Mouse (Mus musculus): ENCODE measurements around the gene Cenpv.

Gene Cenpv

DNA sequence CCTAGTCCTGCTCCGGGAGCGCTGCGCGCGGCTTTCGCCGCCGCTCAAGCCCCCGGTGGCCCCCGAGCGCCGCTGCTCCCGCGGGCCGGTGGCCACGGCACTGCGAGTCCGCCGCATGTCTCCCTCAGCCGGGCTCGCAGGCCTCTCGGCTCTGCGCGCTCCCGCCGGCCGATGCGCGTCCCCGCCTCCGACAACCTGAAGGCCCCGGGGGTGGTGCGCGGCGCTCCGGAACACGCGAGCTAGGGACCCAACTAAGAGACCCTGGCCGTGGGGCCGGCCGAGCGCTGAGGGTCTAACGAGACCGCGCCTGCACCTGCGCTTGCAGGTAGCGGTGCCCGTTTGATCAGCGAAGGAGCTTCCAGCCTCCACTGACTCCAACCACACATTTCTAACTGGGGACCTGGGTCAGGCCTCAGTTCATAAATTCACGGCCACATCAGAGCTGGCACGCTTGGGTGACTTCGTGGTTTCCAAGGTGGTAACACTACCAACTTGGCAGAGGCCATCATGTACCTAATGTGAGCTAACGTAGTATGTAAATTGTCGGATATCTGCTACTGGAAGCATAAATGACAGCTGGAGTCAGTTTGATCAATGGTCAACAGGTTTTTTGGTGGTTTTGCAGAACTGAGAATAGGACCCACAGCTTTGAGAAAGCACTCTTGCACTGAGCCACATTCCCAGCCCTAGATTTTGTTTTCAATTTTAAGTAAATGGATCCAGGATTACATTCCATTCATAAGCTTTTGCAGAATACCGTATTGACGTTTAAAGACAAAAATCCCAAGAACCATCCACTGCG is at the start of gene Cenpv:
TSS of gene Cenpv (minus strand) at position 173 of the 802 bp plus-strand sequence.
- peak; percentile 75 for DNase-seq (ENCODE audit: low read depth, low spot score)

DNA sequence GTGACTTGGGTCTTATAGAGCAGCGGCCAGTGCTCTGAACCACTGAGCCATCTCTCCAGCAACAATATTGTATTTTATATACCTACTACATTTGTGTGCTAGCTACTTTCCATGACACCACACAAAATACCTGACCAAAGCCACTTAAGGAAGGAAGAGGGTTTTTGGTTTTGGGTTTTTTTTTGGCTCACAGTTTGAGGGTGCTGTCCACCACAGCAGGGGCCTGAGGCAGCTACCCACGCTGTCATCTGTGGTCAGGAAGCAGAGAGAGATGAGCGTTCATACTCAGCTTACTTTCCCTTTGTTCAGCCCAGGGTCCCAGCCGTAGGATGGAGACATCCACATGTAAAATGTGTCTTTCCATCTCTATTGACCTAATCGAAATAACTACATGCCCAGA is 48.0 kb upstream of the Cenpv start:
- no peak for DNase-seq (ENCODE audit: low read depth, low spot score)

DNA sequence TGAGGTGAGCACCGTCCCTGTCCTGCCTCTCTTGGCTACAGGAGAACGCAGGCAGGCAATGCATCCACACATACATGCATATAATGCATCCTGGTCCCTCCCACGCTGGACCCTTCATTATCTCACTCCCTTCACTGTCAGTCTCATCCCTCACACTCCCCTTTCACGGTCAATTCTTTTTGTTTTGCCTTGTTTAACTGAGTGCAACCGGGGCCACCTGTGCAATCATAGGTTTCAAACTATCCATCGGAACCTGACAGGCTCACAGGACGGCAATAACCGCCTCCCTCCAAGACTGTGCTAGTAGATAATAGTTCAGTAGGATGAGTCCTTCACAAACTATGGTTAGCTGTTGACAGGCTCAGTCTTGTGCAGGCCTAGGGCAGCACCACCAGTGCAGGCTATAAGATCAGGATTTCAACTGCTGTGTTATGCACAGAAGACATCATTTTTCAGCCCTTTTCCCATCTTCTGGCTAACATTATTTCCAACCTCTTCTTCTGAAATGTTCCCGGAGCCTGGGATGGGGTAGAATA is 45.7 kb upstream of the Cenpv start:
- DNase-seq (ENCODE audit: low read depth, low spot score) = no peak

DNA sequence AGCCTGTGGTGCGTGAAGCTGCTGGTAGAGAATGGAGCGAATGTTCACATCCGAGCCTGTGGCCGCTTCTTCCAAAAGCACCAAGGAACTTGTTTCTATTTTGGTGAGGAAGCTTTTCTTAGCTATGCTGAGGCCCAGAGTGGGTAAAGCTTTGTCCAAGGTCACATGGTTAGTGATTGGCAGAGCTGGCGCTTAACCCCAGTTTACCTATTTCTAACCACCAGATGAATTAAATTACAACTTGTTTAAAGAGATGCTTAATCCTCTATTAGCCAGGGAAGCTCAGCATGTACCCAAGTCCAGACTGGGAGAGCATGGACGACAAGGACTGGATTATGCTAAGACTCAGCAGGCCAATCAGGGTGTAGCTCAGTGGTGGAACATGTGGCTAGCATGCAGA is 44.0 kb upstream of the Cenpv start:
- DNase-seq (ENCODE audit: low read depth, low spot score) = no peak

DNA sequence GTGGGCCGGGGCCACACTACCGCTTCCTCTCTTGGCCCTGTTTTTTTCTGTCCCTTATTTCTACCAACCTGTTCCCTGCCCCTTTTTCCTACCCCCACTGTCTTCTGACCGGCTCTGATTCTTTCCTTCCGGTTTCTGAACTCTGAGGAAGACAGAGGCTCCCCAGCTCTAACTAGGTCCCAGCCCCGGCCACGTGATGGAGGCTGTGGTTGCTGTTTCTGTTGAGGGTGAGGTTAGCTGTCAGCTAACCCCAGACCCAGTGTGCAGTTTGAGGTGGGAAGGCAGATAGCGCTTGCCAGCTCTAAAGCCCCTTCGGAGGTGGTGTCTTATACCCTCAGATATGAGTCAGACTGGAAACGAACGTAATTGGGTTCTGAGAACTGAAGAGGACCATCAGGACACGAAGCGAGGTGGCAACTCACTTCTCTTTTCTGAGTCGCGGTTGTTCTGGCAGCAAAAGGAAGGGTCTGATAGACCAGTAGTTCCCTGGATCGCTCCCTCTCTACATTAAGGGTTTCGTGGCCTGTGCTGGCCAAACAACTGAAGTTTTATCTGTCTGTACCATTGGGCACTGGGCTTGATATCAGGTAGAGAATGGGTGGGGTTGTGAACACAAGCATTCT is 37.6 kb upstream of the Cenpv start:
- DNase-seq (ENCODE audit: low read depth, low spot score) = peak; percentile 77

DNA sequence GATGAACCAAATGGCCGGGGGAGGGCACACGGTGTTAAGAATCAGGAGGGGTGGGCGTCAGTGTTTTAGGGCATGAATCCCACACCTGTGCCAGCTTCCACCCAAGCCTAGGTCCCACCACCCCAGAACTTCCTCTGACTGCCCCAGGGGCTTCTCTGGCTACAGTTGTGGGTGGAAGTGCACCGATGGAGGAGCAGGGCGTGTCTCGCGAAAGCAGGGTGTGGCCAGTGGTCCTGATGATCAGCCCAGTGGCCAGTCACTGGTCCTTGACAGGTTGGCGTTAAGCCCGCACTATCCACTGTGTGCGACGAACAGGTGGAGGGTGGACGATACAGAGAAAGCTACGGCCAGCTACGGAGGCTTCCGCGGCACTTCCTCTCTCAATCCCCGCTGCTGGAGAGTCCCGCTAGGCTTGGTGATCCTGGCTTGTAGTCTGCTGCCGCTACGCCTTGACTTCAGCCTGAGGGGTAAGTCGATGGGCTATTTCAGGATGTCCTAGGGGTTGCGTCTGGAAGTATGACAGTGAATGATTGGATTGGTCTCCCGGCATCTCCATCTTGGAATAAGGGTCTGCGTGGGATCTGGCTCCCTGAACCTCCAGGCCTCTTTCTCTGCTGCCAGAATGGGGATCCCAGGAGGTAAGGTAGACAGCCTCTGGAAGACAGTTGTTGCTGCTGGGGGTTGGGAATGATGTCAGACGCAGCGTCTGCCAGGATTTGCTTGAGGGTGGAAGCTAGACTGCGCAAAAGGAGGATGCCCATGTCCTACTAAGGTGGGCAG is 36.8 kb upstream of the Cenpv start:
- peak; percentile 54 for DNase-seq (ENCODE audit: low read depth, low spot score)

DNA sequence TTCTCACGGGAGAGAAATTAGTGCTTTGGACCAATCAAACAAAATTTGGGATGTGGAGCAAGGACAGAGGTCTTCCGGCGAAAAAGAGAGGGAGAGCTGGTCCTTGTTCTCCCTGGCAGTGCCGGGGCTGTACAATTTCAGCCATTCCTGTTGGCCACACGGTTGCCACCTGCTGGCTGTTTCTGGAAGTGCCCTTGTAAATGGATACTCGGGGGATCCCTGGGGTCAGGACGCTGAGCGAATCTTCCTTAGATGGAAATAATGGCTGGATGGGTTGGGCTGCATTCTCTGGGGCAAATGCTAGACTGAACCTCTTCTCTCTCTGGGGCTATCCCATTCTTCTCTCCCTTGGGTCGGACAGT is 36.2 kb upstream of the Cenpv start:
- peak; percentile 89 for DNase-seq (ENCODE audit: low read depth, low spot score)

DNA sequence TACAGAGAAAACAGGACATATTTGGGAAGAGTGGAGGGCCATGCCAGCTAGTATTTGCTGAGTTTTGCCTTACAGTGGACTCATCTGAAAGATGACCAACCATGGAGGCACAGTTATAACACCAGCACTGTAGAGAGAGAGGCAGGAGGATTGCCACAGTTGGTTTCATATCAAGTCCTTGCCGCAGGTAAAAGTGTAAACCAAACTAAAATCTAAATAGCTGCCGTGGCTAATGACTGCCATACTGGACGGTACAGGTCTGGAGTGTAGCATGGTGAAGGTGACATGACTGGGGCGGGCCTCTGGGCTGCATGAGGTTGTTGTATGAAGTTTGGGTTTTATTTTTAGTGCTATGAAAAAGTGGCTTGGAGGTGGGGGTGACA is 35.6 kb upstream of the Cenpv start:
- DNase-seq (ENCODE audit: low read depth, low spot score) = no peak

DNA sequence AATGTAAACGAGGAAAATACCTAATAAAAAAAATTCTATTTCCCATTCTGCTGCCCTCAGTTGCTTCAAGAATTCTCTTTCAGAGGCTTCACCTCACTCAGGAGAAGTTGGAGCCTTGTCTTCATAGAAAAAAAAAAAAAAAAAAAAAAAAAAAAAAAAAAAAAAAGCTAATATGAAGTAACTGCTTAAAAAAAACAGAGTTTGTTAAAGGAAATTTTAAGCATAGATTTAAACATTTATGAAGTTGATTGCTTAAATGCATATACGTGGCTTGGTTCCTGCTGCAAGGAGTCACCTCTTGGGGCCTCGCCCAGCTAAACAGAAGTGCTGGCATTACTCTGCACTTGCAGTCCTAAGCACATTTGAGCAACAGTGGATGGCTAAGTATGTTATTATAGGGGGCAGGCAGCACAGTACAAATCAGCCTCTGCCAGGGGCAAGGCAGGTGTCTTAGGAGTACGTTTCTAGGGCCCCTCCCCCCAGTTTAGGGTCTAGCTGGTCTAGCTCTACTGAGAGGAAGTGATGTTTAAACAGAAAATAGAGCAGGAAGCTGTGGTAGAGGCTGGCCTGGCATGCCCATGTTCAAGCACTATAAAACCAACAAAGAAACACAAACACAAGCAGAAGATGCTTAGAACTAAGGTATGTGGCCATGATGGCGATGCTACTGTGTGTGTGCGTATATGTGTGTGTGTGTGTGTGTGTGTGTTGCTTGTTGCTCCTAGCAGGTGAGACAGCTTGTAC is 35.1 kb upstream of the Cenpv start, which contains the start of gene Trpv2:
TSS of gene Trpv2 (plus strand) at position 528 of the 744 bp plus-strand sequence.
- peak; percentile 74 for DNase-seq (ENCODE audit: low read depth, low spot score)

GRCm38 (mm10) chr11:62568300-62568699 is 29.2 kb upstream of the Cenpv start:
- no peak for DNase-seq (ENCODE audit: low read depth, low spot score)

DNA sequence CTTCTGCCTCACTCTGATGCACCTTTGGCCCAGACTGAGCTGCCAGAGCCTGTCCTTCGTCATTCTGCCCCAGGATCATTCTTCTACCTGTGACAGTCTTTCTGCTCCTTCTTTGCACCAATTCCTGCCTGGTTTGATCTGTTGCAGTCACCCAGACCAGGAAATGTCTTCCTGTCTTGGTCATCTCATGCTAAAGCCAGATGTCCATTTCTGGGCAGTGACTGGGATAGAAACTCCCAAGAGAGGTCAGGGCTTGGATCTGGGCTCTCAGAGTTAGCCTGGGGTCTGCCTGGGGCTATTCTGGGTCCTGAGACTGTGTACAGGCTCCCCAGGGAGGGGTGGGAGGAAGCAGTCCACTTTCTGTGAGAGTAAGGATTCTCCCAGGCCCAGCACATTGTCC is 27.1 kb upstream of the Cenpv start:
- DNase-seq (ENCODE audit: low read depth, low spot score) = no peak

DNA sequence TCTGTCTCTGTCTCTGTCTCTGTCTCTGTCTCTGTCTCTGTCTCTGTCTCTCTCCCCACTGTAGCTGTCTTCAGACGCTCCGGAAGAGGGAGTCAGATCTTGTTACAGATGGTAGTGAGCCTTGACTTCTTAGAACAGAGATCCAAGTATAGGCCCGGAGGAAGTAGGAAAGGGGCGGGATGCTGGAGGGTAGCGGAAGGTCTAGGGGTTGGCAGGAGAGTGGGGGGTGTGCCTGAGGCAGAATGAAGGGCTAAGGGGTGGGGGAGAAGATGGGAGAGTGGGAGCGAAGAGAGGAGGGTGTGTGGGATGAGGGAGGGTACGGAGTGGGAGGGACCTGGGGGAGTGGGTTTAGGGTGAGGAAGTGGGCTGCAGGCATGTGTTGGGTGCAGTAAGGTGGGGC is 26.7 kb upstream of the Cenpv start:
- DNase-seq (ENCODE audit: low read depth, low spot score) = no peak

DNA sequence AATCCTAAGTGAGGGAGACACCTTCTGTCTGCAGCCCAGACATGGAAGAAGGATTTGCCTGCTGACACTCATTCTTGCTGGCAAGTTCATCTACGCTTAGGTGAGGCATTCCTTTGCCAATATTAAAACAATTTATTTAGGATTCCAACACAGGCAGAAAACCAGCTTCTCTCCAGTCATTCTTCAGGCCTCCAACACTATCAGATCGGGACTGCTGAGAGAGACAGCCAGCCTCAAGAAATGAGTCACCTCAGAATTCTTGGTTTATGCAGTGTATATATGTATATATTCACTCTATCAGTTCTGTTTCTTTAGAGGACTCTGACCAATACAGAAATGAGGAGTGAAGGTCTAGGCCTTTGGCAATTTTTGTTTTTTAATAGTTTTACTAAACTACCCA is 24.5 kb upstream of the Cenpv start:
- no peak for DNase-seq (ENCODE audit: low read depth, low spot score)

DNA sequence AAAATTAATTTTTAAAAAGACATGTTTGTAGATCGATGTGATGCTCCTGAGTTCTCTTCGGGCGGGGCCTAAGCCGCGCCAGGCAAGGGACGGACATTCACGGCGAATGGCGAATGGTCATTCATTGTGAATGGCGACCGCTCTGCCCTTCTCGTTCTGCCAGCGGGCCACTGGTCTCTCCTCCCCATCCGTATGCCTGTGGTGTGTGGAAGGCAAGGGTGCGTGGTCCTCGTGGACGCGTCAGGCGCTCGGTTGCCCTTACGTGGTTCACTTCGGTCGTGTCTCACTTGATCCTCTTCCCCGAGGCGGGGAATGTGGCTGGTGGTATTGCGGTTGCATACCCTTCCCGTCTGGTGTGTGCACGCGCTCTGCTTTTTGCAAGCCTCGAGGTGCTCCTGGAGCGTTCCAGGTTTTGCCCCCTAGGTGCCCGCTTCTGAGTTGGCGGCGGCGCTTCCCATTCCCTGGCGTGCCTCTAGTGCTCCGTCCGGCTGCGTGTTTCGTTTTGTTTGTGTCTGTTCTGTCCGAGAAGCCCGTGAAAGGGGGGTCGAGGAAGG is 21.5 kb upstream of the Cenpv start:
- DNase-seq (ENCODE audit: low read depth, low spot score) = no peak

- peak; percentile 28 for DNase-seq (ENCODE audit: low read depth, low spot score)
Measured at GRCm38 (mm10) chr11:62558961-62559646, 20.0 kb upstream of the Cenpv start.

DNA sequence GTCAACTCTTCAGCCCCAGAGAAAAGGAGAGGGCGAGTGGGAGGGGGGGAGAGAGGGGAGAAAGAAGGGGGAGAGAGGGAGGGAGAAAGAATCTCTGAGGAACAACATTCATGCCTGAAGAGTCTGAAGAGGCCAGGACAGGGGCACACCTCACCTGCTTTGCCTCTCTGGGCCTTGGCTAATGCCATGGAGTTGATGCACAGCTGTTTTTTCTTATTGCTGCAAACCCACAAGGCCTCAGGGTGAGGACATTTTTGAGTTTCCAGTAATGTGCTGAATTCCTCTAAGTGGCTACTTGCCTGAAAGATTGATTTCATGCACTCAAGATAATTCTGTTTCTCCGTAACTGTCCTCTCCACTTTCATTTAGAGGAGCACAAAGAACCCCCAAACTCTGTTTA is 19.1 kb upstream of the Cenpv start:
- DNase-seq (ENCODE audit: low read depth, low spot score) = no peak

DNA sequence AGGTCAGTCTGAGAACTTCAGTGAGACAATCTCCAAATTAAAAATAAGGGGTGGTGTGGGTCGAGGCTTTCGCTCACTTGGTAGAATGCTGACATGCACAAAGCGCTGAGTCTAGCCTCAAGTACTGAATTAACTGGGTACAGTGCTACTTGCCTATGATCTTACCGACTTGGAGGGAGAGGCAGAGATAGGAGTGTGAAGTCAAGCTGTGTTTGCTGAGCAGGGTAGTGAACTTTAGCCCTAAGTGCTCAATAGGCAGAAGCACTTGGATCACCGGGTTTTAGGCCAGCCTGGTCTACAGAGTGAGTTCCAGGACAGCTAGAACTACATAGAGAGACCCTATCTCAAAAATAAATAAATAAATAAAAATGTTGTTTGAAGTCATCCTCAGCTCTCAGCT is 18.1 kb upstream of the Cenpv start:
- no peak for DNase-seq (ENCODE audit: low read depth, low spot score)

- no peak for DNase-seq (ENCODE audit: low read depth, low spot score)
Measured at GRCm38 (mm10) chr11:62555896-62556412, 16.9 kb upstream of the Cenpv start.

- no peak for DNase-seq (ENCODE audit: low read depth, low spot score)
Measured at GRCm38 (mm10) chr11:62554934-62555517, 16.0 kb upstream of the Cenpv start.

Measured in CD4-positive, CD25-positive, alpha-beta regulatory T cell, adult 2 months (primary cell).